Mouse (Mus musculus): ENCODE measurements around the gene Rnf212. TPM values are rescaled to one million over a fixed set of nuclear protein-coding genes. Genes with fewer than 3 reads are reported as not detected.

Gene Rnf212
- total RNA-seq, 2 experiments from 2014 or later = not detected

Other genes with a start within 250 kb of the Rnf212 start
- under 1 TPM in 1 of 2 experiments, not detected in 1; 0.21 TPM for gene Cplx1, start 225.0 kb downstream of the Rnf212 start, total RNA-seq (2021)
- gene Gak, start 145.2 kb downstream of the Rnf212 start, total RNA-seq (2021) = 10 to 100 TPM; 18.2 to 21.5 TPM
- 10 to 100 TPM in 1 of 2 experiments, 1 to 10 TPM in 1; 8.5 to 11.1 TPM for gene Tmem175, start 145.2 kb downstream of the Rnf212 start, total RNA-seq (2021)
- 10 to 100 TPM; 18.1 to 21.4 TPM for gene Idua, start 114.7 kb downstream of the Rnf212 start, total RNA-seq (2021)
- 1 to 10 TPM; 4.8 to 6.6 TPM for gene Dgkq, start 105.3 kb downstream of the Rnf212 start, total RNA-seq (2021)
- not detected for gene Slc26a1, start 99.4 kb downstream of the Rnf212 start, total RNA-seq (2021)
- 10 to 100 TPM; 23.7 to 26.1 TPM for gene Fgfrl1, start 82.6 kb downstream of the Rnf212 start, total RNA-seq (2021)
- not detected for gene Tmed11, start 20.4 kb upstream of the Rnf212 start, total RNA-seq (2021)
- gene Vmn2r8, start 33.9 kb upstream of the Rnf212 start, total RNA-seq (2021) = not detected
- gene Vmn2r9, start 77.6 kb upstream of the Rnf212 start, total RNA-seq (2021) = not detected
- not detected for gene Vmn2r10, start 231.5 kb upstream of the Rnf212 start, total RNA-seq (2021)